Mouse (Mus musculus) forebrain, embryonic 14.5 days (tissue): Measurements from ENCODE around the gene Vill. TPM values are rescaled to one million over a fixed set of nuclear protein-coding genes. Genes with fewer than 3 reads are reported as not detected.
A peak's percentile ranks its signal among the peaks of the same experiment; 100 is the strongest.

Experiments used
- ATAC-seq: fragments of 200-750 bp; cut with Nextera tagmentation; 2 replicates; pipeline ENCODE4 v1.8.0; 2017; ENCODE audit warnings: mild to moderate bottlenecking, moderate library complexity
- DNase-seq: peaks from one replicate; pipeline ENCODE4 v3.0.0-alpha.2; 2015; ENCODE audit warnings: low spot score
- H3K27ac ChIP-seq: fragments of 300-500 bp; sonication (generic); 2 replicates; pipeline ENCODE4 v1.5.1; 2014; ENCODE audit warnings: low read depth, mild to moderate bottlenecking, control low read depth, low read length, moderate library complexity
- H3K27me3 ChIP-seq: fragments of 300-500 bp; sonication (generic); replicated peaks from 2 replicates; pipeline ENCODE4 v1.6.1; 2014; ENCODE audit warnings: low read length, control low read depth, mixed read lengths; ENCODE audit not compliant: control insufficient read depth, insufficient read depth
- H3K36me3 ChIP-seq: fragments of 300-500 bp; sonication (generic); 2 replicates; pipeline ENCODE4 v1.6.1; 2014; ENCODE audit warnings: low read length, control low read depth; ENCODE audit not compliant: control insufficient read depth, insufficient read depth
- H3K4me1 ChIP-seq: fragments of 300-500 bp; sonication (generic); 2 replicates; pipeline ENCODE4 v1.6.1; 2014; ENCODE audit warnings: antibody characterized with exemption, low read length, control low read depth; ENCODE audit not compliant: control insufficient read depth, insufficient read depth
- H3K4me2 ChIP-seq: fragments of 300-500 bp; sonication (generic); 2 replicates; pipeline ENCODE4 v1.6.1; 2014; ENCODE audit warnings: mild to moderate bottlenecking, control low read depth, low read length
- H3K4me3 ChIP-seq: fragments of 300-500 bp; sonication (generic); 2 replicates; pipeline ENCODE4 v1.5.1; 2014; ENCODE audit warnings: low read depth, low read length, control low read depth
- H3K9ac ChIP-seq: fragments of 300-500 bp; sonication (generic); 2 replicates; pipeline ENCODE4 v1.6.1; 2014; ENCODE audit warnings: mild to moderate bottlenecking, low read length, control low read depth, moderate library complexity
- H3K9me3 ChIP-seq: fragments of 300-500 bp; sonication (generic); replicated peaks from 2 replicates; pipeline ENCODE4 v1.6.1; 2016; ENCODE audit warnings: low read length, control low read depth, mixed read lengths; ENCODE audit not compliant: control insufficient read depth
- WGBS: fragments of 180-500 bp; shearing (Covaris S2); extraction: QIAGEN DNeasy Blood & Tissue Kit; methylation state at CpG from one replicate; pipeline ENCODE4 v1.1.7; 2014; 5-methylcytosine and 5-hydroxymethylcytosine counted together
- polyA plus RNA-seq: library from polyadenylated mRNA; unstranded; fragments of >200 nt; fragmentation: Nextera tagmentation; extraction: Ambion mirVana; gene quantifications from 2 replicates; pipeline ENCODE4 v1.2.1, GENCODE M21; 2014

The Vill gene
- polyA plus RNA-seq, 1 experiment from 2014 or later = 4.0 TPM

- Histone ChIP-seq H3K36me3 (no peaks in the 10 kb centered on the region), H3K9ac (peak within 1 kb of the TSS; percentile 61), H3K4me1 (peaks cover 6% of the 10 kb centered on the region), H3K27me3 (peaks cover 19% of the 10 kb centered on the region), H3K27ac (no peak within 1 kb of the TSS), H3K9me3 (no peaks in the 10 kb centered on the region), H3K4me3 (peak within 1 kb of the TSS; percentile 43), H3K4me2 (peak within 1 kb of the TSS; percentile 75)
- ATAC-seq = peak; percentile 71
- DNase-seq = peak; percentile 63
- 7% methylated on average over 44 of the region's 45 CpGs for WGBS
Measured at GRCm38 (mm10) chr9:119093419-119094295, 41.1 kb downstream of the Vill start, which contains the start of gene Plcd1. Gene Plcd1, minus strand, starts transcription at chr9:119093502.

GRCm38 (mm10) chr9:119094462-119095109 lies 42.0 kb downstream of the Vill start:
- peaks cover 6% of the 10 kb centered on the region; the same call in 1 of the 2 replicates for H3K4me1 ChIP-seq
- no peak overlapping the region for H3K4me2 ChIP-seq
- H3K27me3 ChIP-seq = peaks cover 19% of the 10 kb centered on the region
- ATAC-seq = no peak
- H3K9me3 ChIP-seq = no peaks in the 10 kb centered on the region
- no peak overlapping the region for H3K9ac ChIP-seq
- H3K27ac ChIP-seq = no peak overlapping the region
- 64% methylated on average over 13 of the region's 13 CpGs for WGBS
- no peak for DNase-seq
- no peak overlapping the region for H3K4me3 ChIP-seq
- H3K36me3 ChIP-seq = no peaks in the 10 kb centered on the region

- Histone ChIP-seq H3K4me1 (peaks cover 6% of the 10 kb centered on the region; the same call in 1 of the 2 replicates), H3K27ac (no peak overlapping the region), H3K27me3 (no peaks in the 10 kb centered on the region), H3K36me3 (no peaks in the 10 kb centered on the region), H3K9me3 (no peaks in the 10 kb centered on the region), H3K4me3 (no peak overlapping the region), H3K9ac (no peak overlapping the region), H3K4me2 (no peak overlapping the region)
- DNase-seq = peak; percentile 40
- 17% methylated on average over 15 of the region's 15 CpGs for WGBS
- ATAC-seq = no peak
Measured at GRCm38 (mm10) chr9:119100177-119100898, 47.8 kb downstream of the Vill start.

GRCm38 (mm10) chr9:119101992-119102782 lies 49.6 kb downstream of the Vill start, which contains the start of gene Dlec1:
Gene Dlec1, plus strand, starts transcription at chr9:119102478.
- Histone ChIP-seq H3K36me3 (no peaks in the 10 kb centered on the region), H3K27ac (no peak within 1 kb of the TSS), H3K27me3 (no peaks in the 10 kb centered on the region), H3K4me2 (peak within 1 kb of the TSS; percentile 73), H3K9me3 (no peaks in the 10 kb centered on the region), H3K9ac (peak within 1 kb of the TSS; percentile 53), H3K4me1 (peaks cover 6% of the 10 kb centered on the region; the same call in 1 of the 2 replicates), H3K4me3 (peak within 1 kb of the TSS; percentile 58)
- 3% methylated on average over 44 of the region's 44 CpGs for WGBS
- DNase-seq (peak; percentile 94), ATAC-seq (peak; percentile 93)

GRCm38 (mm10) chr9:119102783-119103113 lies 50.2 kb downstream of the Vill start:
- Histone ChIP-seq H3K9ac (peak overlapping the region; percentile 53), H3K27ac (no peak overlapping the region), H3K27me3 (no peaks in the 10 kb centered on the region), H3K9me3 (no peaks in the 10 kb centered on the region), H3K4me1 (peaks cover 6% of the 10 kb centered on the region; the same call in 1 of the 2 replicates), H3K36me3 (no peaks in the 10 kb centered on the region), H3K4me3 (peak overlapping the region; percentile 58), H3K4me2 (peak overlapping the region; percentile 73)
- ATAC-seq (no peak), DNase-seq (no peak)
- WGBS = 2% methylated on average over 19 of the region's 19 CpGs

GRCm38 (mm10) chr9:119107566-119107965 lies 55.0 kb downstream of the Vill start:
- Histone ChIP-seq H3K27me3 (no peaks in the 10 kb centered on the region), H3K9me3 (no peaks in the 10 kb centered on the region), H3K27ac (no peak overlapping the region), H3K4me1 (0 out of 2 replicates have a peak, but pooled peaks cover 3% of the 10 kb centered on the region), H3K36me3 (no peaks in the 10 kb centered on the region), H3K4me3 (no peak overlapping the region), H3K9ac (no peak overlapping the region), H3K4me2 (no peak overlapping the region)
- WGBS = 84% methylated on average over 4 of the region's 4 CpGs
- DNase-seq (no peak), ATAC-seq (no peak)

GRCm38 (mm10) chr9:119109685-119110353 lies 57.2 kb downstream of the Vill start:
- H3K9ac ChIP-seq = no peak overlapping the region
- H3K27ac ChIP-seq = no peak overlapping the region
- no peak for ATAC-seq
- H3K9me3 ChIP-seq = no peaks in the 10 kb centered on the region
- no peak for DNase-seq
- H3K4me3 ChIP-seq = no peak overlapping the region
- no peaks in the 10 kb centered on the region for H3K4me1 ChIP-seq
- H3K27me3 ChIP-seq = no peaks in the 10 kb centered on the region
- H3K4me2 ChIP-seq = no peak overlapping the region
- 54% methylated on average over 12 of the region's 12 CpGs for WGBS
- H3K36me3 ChIP-seq = no peaks in the 10 kb centered on the region

GRCm38 (mm10) chr9:119110640-119111039 lies 58.1 kb downstream of the Vill start:
- H3K4me1 ChIP-seq = no peaks in the 10 kb centered on the region
- H3K9ac ChIP-seq = no peak overlapping the region
- no peaks in the 10 kb centered on the region for H3K36me3 ChIP-seq
- DNase-seq (no peak), ATAC-seq (no peak)
- H3K4me3 ChIP-seq = no peak overlapping the region
- H3K4me2 ChIP-seq = no peak overlapping the region
- H3K9me3 ChIP-seq = no peaks in the 10 kb centered on the region
- 45% methylated on average over 3 of the region's 3 CpGs for WGBS
- no peak overlapping the region for H3K27ac ChIP-seq
- no peaks in the 10 kb centered on the region for H3K27me3 ChIP-seq
